Mouse (Mus musculus): ENCODE data around the gene Igfbp5. TPM values are rescaled to one million over a fixed set of nuclear protein-coding genes. Genes with fewer than 3 reads are reported as not detected.

The Igfbp5 gene
- 26.6 and 33.6 TPM in 2 replicates for polyA plus RNA-seq (2015; fragmentation: Nextera tagmentation; extraction: Ambion mirVana)

DNA sequence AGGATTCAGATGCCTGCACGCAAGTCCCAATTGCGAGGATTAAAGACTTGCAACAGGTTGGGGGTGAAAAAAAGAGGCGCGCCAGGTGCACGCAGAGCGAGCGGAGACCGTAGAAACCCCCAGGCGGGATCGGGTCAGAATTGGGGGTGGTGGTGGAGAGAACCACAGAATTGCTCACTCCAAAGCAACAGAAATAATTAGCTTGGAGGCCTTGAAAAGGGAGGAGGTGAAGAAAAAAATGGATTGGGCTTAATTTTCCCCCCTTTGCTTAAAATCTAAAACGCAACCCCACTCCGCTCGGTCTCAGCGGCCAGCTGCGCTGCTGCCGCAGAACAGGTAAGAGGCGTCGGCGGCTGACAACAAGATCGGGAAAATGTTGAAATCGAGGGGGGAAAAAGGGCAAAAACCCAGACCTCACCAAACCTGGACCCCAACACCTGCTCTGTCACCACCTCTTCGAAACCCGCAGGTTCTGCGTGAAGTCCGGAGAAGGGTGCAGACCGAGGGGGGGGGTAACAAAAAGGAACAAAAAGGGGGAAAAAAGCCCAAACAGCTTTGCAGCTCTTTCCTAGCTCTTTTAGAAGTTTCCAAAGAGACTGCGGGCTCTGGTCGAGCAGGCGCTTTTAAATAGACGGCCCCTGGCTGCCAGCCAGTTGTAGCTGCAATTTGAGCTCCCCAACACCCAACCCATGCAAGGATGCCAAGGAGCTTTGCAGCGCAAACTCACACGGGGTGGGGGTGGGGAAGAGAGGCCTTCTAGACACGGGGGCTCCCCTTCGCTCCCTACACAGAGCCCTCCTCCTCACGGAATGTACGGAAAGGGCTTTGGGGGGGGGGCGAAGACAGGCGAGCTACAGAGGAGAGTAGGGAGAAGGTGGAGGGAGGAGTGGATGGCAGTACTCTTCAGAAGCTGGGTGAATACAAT lies at the start of gene Igfbp5:
Gene Igfbp5, minus strand, starts transcription at position 598 of the 925 bp plus-strand sequence.

DNA sequence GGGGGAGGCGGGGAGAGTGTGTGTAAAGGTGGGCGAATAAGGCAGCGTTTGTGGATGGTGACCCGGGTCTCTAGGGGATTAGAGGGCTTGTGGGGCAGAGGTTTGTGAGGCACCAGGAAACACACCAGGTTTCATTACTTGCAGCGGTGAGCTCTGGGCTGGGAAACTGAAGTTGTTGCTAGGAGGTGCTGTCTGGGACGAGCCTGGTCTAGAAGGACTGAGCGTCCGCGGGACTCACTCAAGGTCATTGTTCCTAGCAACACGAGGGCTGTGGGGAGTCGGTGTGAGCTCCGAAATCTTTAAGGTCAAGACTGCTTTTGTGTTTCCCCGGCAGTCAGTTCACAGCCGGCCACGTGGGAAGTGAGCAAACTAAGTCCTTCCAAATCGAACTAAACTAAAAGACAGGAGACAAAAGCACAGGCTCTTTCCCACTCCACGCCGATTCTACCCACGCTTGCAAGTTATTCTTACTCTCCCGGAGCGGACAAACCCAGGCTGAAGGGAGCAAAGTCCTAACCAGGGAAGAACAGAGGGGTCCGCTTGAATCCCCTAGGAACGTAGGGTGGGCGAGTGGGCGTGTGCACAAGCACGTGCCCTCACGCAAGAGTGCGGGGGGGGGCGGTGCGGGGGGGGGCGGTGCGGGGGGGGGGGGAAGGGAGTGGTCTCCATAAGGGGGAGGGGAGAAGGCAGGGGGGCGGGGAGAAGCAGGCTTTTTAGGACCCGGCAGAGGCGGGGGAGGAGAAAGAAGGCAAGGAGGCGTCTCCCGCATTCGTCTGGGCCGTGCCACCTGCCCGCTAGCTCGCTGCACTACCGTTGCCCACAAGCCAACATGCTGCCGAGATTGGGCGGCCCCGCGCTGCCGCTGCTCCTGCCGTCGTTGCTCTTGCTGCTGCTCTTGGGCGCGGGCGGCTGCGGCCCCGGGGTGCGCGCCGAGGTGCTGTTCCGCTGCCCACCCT lies 50.7 kb downstream of the Igfbp5 start, which contains the start of gene Igfbp2:
Gene Igfbp2, plus strand, starts transcription at position 753 of the 956 bp plus-strand sequence.

Other genes starting within 250 kb of the Igfbp5 start
- not detected in 2 replicates for gene Ankar, start 174.3 kb downstream of the Igfbp5 start, polyA plus RNA-seq (2015; fragmentation: Nextera tagmentation; extraction: Ambion mirVana)
- gene Rpl37a, start 163.6 kb downstream of the Igfbp5 start, polyA plus RNA-seq (2015; fragmentation: Nextera tagmentation; extraction: Ambion mirVana): 1,547 and 1,573 TPM in 2 replicates
- gene Igfbp2, start 50.4 kb downstream of the Igfbp5 start, polyA plus RNA-seq (2015; fragmentation: Nextera tagmentation; extraction: Ambion mirVana): 101 and 113 TPM in 2 replicates
- gene Tnp1, start 141.0 kb upstream of the Igfbp5 start, polyA plus RNA-seq (2015; fragmentation: Nextera tagmentation; extraction: Ambion mirVana): not detected in 2 replicates